Mouse (Mus musculus): Measurements from ENCODE around the gene Vac14.

GRCm38 (mm10) chr8:110615730-110616129 is 2.7 kb upstream of the Vac14 start:
- no peak for TF ChIP-seq POLR2A (IDR thresholded peaks at IDR 0.05; ENCODE audit: insufficient read length, low read depth)
- TF ChIP-seq REST (IDR thresholded peaks at IDR 0.05; ENCODE audit: insufficient read depth, insufficient read length) = no peak
- TF ChIP-seq POLR2AphosphoS2 (IDR thresholded peaks at IDR 0.05; ENCODE audit: insufficient read length, low read depth) = no peak

All from myocyte (in vitro differentiated cells).